Mouse (Mus musculus): ENCODE data around the gene Fbn1.

Gene Fbn1

DNA sequence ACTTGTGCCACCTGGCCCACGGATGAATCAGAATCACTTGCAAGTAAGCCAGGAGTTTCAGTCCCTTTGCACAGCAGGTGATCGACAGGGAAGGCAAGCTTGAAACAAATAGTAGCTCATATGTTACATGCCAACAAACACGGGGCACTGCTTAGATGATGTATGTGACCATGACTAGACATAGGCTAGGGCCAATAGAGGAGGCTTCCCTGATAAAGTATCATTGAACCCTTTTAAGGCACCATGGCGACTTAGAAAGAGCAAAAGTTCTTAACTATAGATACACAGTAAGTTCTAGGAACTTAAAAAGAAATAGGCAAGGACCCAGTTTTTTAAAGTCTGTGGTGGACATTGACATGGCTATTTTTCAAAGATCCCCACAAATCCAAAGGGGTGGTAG is at the start of gene Fbn1:
Gene Fbn1, minus strand, starts transcription at position 101 of the 400 bp plus-strand sequence.
- DNase-seq (ENCODE audit: low spot score in 2 of 2), result no peak

DNA sequence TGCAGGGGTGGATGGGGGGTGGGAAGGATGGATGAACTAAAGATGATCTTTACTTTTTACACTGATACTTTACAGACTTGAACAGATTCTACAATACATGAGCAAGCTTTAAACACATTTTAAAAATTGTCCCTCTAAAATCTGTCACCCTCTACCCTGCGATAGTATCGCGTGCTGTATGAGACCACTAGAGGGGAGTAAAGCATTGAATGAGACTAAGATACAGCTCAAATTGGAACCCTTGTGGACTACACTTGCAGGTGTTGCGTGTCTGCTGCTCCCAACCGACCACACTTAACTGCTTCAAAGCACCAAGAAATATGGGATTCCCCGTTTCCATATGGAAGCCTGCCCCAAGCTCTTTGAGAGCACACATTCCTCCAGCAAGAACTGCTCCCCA is 48.0 kb upstream of the Fbn1 start:
- DNase-seq (ENCODE audit: low spot score in 2 of 2), result no peak

DNA sequence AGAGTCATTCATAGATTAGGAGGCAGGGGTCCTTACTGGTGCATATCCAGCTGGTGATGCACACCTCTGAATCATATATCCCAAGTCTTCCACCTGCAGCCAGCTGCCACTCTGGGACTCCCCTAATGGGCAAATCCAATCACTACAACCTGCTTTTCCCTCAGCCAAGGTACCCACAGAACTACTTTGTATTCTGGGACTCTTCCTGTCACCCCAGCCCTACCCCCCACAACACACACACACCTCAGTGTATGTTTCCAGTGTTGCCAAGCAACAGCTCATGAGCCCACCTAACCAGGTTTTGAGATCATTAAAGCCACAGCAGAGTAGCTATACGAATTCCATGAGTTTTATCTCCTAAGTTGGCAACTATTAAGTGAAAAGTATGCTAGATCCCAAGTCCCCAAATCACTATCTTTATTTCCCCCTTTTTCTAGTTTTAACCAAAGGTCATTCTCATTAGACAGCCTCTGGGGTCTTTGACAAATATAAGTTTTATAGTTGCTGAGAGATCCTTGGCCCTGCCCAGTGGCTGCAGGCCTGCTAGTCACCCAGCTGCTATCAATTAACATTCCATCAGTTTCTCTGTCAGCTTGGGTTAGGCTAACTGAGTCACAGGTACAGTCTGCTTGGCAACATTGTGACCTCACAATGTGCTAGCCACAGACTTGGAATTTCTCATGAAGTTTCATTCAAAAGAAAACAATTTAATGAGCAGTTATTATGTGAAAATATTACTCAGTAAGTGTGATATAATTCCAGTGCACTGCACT is 41.2 kb upstream of the Fbn1 start:
- DNase-seq (ENCODE audit: low spot score in 2 of 2), result no peak

DNA sequence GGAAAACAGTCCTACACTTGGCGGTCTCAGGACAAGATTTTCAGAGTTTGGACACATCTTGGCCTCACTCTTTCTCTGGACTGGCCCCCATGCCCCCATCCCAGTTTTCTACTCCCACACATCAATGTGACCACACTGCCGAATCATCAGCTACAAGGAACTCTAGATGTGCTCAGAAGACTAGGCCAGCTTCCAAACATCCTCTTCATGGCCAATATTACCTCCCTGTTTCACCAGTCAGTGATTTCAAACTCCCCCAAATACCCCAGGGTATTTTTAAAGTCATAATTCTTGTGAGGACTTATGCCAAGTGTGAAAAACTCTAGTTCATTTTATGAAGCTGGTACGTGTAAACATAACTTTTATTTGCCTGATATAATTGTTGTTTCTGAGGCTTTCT is 37.2 kb upstream of the Fbn1 start:
- DNase-seq (ENCODE audit: low spot score in 2 of 2), result no peak

DNA sequence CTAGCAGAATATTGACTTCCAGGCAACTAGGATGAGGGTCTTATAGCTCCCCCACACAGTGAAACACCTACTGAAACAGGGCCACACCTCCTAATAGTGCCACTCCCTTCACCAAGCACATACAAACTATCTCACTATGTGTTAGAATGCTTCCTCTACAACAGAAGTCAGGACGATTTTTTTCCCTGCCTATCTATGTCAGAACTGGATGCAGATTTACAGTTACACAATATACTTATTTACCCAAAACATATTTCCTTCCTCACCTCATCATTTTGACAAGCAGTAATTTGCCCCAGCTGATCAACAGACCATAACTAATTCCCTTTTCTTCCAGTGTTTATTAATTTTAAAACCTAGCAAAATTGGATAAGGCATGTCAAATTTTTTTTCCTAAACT is 35.9 kb upstream of the Fbn1 start:
- no peak for DNase-seq (ENCODE audit: low spot score in 2 of 2)

DNA sequence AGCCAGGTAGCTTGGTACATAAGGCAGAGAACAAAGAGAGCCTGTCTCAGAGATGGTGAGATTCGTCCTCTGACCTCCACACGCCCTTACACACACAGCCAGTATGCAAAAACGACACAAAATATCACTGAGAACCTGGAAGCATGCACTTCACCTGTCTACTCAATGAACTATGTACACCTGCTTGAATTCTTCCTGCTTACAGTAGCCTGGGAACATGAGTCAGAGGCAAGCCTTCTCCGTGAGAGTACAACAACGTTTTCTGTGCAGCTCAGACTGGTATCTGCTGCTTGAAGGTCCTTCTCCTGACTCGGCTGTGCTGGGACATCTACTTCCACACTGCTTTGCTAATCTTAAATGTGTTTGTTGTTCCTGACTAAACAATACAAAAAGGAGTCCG is 33.7 kb upstream of the Fbn1 start:
- no peak for DNase-seq (ENCODE audit: low spot score in 2 of 2)

DNA sequence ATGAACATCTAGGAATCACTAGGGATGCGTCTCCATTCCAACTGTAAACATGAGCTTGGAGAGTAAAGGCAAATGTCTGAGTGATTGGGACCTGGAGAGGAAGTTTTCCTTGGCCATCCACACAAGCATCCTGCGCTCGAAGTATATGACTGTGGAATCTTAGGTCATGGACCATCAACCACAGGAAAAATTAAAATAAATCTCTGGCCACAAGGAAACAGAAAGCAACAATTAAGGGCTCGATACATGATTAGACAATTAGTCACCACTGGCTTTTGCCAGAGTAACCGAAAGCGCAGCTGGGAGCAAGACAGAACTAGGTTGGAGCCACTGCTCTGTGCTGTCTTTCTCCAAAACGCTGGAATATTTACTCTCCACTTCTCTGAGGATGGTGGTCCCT is 32.8 kb upstream of the Fbn1 start:
- no peak for DNase-seq (ENCODE audit: low spot score in 2 of 2)

DNA sequence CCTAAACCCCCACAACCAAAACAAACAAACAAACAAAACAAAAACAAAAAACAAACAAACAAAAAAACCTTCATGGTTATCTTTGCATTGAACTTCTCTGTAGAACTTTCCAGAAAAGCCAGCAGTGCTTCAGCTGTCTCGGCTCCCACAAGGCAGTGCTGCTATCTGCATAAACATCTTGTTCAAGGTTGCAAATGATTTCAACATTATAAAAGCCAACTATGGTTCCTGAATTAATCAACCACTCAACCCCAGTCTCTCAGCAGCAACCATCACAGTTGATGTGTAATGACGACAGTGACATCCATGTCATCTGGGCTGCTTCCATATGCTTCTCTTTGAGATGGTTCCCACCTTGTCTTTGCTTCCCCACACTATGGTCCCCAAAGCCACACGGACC is 31.8 kb upstream of the Fbn1 start:
- DNase-seq (ENCODE audit: low spot score in 2 of 2), result no peak

DNA sequence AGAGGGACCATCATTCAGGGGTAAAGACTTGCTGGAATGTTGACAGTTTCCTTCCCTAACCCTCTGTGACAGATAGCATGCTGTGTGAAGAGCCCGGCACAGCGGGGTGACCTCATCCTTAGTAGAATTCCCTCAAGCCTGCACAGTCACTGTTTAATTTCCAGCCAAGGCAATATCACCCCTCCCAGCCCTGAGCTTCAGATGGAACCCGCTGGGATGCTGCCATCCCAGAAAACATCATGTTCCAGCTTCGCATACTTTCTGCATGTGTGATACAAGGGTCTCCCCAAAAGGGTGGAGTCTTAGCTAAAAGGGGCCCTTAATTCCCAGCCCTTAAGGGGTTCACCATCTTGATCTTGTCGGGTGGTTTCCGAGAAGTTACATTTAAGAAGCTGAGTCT is 22.9 kb upstream of the Fbn1 start:
- DNase-seq (ENCODE audit: low spot score in 2 of 2), result no peak

DNA sequence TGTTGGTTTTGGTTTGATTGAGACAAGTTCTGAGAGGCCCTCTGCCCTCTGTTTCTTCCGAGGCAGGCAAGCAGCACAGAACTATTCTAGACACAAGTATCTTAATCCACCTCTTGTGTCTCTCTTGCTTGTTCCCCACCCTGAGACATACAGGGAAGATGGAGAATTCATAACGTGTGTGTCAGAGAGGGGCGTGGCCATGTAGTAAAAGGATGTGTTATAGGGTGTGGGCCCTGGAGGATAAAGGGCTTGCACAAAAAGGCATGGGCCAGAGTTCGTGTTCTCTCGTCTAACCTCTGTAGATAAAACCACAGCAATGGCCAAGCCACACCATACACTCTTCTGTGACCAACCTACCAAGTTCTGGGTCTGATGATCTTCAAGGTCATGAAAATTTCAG is 18.8 kb upstream of the Fbn1 start:
- no peak for DNase-seq (ENCODE audit: low spot score in 2 of 2)

DNA sequence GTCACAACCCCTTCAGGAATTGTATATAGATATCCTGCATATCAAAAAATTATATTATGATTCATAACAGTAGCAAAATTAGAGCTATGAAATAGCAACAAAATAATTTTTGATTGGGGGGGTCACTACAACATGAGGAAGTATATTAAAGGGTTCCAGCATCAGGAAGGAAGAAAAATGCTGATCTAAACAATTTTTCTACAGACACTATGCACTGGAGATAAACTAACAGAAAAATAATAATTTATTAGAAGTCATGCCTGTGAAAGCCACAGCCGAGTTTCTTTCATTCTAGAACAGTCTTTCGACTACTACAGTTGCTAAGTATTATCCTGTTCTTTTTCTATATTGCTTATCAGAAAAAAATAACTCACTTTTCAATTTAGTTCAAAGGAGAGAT is 17.7 kb upstream of the Fbn1 start:
- DNase-seq (ENCODE audit: low spot score in 2 of 2), result no peak

DNA sequence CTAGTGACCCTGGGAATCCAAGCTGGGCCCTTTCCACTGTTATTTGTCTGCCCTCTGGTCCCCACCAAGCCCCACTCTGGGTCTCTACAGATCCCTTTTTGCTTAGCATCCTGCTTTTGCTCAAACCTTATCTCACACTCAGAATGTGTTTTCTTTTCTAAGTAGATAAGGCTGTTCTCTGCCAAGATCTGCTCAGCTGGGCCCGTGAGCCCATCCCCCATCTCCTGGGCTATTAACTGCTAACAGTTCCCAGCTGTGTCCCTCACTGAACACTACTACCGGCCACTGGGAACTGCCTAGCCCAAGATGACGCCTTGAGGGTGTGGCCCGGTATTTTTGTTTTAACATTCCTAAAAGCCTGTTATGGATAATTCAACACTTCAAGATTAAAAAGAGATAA is 8.8 kb upstream of the Fbn1 start:
- no peak for DNase-seq (ENCODE audit: low spot score in 2 of 2)

DNA sequence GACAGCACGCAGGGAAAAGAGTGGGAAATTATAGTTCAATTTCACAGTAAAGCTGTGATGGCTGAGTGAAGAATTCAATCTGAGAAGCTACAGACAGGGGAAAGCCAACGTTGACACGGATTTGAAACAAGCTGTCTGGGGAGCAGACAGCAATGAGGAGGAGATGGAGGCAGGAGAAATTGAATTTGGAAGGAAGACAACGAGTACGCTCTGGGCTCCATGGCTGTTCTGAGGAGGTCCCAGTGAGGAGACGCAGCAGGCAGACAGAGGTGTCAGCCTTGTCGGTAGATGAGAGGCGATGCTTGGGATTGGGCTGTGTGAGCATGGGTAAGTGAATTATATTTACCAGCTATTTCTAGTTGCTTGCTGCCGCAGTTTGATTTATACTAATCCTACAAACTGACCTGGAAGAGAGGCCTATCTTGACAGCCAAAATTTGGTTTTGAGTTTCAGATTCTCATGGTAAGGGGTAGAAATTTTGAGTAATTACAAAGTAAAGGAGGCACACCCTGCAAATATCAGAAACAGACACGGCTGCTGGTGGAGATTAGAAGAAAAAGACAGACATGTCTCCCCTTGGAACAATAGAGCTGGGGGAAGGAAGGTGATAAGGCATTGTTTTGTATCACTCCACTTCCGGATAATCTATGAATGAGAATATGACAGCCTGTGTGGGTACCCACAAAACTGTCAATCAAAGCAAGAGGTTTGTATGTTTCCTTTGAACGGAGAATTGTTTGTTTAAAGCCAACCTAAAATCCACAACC is 7.7 kb upstream of the Fbn1 start:
- DNase-seq (ENCODE audit: low spot score in 2 of 2), result no peak

DNA sequence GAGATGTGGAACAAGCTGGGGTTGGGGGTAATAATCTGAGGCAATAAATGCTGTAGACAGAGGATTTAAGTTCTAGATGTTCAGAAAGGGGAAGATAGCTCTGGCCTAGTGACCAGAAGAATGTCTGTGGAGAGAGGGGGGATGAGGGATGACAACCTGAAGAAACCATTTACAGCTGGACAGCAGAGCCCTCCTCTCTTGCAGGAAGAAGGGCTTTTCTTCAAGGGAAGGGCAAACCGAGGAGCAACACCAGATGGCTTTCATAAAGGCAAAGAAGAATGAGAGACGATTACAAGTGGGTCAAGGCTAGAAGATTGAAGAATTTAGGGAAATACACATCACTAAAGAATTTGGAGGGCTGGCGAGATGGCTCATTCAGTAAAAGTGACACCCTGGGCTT is 6.6 kb upstream of the Fbn1 start:
- no peak for DNase-seq (ENCODE audit: low spot score in 2 of 2)

DNA sequence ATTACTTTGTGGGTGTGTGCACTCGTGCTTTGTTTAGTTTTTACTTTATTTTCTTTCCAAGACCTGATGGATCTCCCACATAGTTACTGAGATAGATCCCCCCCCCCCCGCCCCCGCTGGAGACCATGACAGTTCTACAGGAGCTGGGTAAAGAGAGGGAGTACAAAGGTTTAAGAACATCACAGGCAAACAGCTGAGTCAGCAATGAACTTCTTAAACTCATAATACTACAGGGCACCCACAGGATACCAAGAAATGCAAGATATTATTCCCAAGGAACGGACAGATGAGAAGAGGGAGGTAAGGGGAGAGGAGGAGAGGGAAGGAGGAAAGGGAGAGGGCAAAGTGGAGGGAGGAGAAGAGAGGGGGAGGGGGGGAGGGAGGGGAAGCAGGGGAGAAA is 4.8 kb upstream of the Fbn1 start:
- no peak for DNase-seq (ENCODE audit: low spot score in 2 of 2)

DNA sequence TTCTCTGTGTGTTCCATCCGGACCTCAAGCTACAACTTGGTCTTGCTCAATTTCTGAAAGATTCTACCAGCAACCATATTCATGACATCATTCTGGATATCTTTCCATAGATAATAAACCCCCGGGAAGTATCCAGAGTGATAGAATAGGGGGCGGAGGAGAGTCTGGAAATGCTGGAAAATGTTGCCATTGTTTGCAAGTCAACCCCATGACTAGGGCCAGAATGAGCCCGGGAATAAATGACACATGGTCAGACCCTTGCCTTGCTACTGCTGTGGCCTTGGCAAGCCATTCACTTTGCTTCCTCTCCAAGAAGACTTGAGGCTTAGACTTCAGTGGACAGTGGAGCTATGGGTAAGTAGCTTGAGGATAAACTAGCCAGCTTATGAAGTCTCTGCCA is 4.1 kb upstream of the Fbn1 start:
- no peak for DNase-seq (ENCODE audit: low spot score in 2 of 2)

DNA sequence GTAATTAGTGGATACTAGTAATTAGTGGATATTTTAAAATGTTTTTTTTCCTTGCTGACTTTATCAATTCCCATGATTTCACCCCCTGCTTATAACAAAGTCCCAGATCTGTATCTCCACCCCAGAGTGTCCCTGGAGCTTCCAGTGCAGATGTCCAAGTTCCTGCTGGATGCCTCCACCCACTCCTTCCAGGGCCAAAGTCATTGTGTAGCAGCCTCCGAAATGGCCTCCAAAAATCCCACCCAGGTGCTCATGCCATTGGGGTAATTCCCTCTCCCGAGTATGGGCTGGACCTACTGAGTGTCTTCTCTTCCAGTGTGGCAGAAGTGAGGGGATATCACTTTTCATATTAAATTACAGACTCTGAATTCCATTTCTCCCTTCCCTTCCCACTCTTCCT is 3.0 kb upstream of the Fbn1 start:
- no peak for DNase-seq (ENCODE audit: low spot score in 2 of 2)

DNA sequence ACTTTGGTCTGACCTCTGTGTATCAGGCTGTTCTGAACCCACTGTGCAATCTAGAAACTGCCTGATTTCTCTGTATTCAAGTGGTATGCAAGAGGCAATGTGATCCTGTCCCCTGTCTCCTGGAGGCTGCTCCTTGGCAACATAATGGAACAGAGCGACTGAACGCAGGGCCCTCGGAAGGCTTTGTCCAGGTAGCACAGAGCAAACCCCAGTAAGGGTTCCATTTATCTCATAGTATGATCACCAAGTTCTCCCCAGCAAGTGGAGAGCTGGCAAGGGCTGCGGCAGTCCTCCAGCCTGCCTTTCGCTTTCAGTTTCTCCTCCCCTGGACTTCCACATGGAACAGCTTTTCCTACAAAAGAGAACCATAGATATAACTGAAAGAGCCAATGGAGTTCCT is 588 bp upstream of the Fbn1 start:
- no peak for DNase-seq (ENCODE audit: low spot score in 2 of 2)

DNA sequence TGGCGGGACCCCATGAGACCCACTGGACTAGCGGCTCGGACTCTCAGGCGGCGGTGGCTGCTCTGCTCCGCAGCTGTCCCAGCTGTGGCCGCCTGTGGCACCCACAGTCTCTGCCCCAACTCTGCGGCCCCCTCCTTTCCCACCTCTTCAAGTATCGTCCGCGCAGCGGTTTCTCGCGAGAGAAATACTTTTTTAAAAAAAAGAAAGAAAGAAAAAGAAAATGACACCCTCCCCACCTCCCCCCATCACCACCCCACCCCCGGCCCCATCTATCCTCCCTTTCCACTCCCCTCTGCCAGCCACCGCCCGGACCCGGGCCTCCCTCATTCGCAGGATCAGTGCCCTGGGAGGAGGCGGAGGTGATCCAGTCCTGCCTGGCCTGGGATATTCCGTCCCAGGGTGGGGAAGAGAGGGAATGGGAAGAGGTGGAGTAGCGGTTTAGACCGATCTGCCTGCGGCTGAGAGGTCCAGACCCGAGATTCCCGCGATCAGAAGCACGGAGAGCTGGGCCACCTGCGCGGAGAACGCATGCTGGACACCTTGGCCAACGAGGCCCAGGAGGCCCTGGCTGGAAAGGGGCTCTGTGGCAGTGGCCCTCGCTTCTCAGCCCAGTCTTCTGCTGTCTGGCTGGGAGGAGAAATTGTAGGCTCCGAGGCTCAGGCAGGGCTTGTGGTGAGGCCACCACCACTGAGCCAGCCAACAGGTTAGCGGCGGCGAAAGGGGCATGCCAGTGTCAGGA is 1.3 kb downstream of the Fbn1 start:
- DNase-seq (ENCODE audit: low spot score in 2 of 2), result no peak

DNA sequence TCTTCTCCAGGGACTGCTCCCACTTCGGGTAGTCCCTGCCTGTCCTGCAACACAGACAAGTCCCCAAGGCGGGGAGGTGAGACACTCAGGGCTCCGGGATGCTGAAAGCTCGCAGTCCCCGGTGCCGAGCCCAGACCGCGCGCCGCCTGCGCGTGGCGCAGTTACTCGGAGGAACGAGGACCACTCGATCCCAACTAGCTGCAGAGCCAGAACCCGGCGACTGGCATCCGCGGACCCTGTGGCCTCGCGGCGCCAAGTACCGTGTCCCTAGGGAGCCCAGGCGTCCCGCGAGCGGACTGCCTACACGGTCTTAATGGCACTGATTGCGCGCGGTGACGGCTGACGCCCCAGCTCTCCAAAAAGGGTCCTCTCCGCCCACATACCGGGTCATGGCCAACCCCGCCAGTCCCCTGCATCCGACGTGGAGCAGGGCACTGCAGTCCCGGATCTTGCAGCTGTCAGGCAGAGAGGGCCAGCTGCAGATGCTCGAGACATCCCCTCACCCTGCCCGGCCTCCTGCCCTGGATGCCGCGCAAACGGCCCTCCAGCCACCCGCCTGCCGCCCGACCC is 2.0 kb downstream of the Fbn1 start:
- DNase-seq (ENCODE audit: low spot score in 2 of 2), result peak; percentile 17 to 28

DNA sequence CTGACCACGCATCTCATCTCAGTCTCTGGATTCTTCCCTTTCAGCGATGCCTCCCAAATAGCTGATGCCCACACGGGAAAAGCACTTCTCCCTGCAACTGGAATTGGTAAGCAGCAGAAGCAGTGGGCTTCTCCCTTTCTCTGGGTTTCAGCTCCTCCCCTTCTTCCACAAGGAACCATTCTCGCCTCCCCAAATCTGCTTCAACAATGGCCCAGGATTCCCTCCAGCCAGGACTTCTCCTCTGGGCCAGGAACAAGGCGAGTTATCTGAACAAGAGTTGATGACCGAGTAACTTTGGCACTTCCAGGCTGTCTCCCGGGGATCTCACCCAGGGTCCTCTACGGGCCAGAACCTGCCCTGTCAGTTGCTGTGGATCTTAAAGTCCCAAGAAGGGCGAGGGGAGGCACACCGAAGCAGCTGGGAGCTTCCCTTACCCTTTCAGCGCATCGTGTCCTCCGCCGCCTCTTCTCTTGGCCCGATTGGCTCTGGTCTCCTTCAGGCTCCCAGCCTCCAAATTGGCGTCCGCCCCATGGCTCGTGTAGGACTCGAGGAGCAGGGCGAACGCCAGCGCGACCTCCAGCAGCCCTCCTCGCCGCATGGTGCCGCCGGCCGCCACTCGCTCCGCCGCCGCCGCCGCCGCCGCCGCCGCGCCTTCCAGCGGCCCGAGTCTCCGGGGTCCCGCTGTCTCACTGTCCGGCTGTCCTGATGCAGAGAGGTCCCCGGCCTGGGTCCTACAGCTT is 2.6 kb downstream of the Fbn1 start, which contains the start of gene Gm9913:
Gene Gm9913, plus strand, starts transcription at position 84 of the 740 bp plus-strand sequence.
- peak in 1 of 2 experiments; percentile 18 for DNase-seq (ENCODE audit: low spot score in 2 of 2)

DNA sequence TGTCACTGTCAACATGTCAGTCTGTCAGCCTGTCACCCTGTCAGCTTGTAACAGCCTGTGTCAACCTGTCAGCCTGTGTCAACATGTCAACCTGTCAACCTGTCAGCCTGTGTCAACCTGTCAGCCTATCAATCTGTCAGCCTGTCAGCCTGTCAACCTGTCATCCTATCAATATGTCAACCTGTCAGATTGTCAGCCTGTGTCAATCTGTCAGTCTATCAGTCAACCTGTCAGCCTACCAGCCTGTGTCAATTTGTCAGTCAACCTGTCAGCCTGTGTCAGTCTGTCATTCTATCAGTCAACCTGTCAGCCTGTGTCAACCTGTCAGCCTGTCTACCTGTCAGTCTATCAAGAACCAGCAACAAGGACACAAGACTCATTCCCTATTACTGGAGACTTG is 6.3 kb downstream of the Fbn1 start:
- DNase-seq (ENCODE audit: low spot score in 2 of 2), result no peak

All from frontal cortex, postnatal 25 days (tissue).